Mouse (Mus musculus) lung, embryonic 15.5 days (tissue): ENCODE data around the gene Cilp. TPM values are rescaled to one million over a fixed set of nuclear protein-coding genes. Genes with fewer than 3 reads are reported as not detected.
A peak's percentile ranks its signal among the peaks of the same experiment; 100 is the strongest.

Source experiments
- ATAC-seq: fragments of 200-750 bp; cut with Nextera tagmentation; 2 replicates; pipeline ENCODE4 v1.8.0; 2017; ENCODE audit warnings: moderate number of reproducible peaks, borderline replicate concordance; ENCODE audit not compliant: low FRiP score, low TSS enrichment; ENCODE audit errors: extremely low read depth
- H3K27ac ChIP-seq: fragments of 300-500 bp; sonication (generic); 2 replicates; pipeline ENCODE4 v1.5.1; 2015; ENCODE audit warnings: moderate library complexity, mild to moderate bottlenecking, inconsistent platforms
- H3K27me3 ChIP-seq: fragments of 300-500 bp; sonication (generic); 2 replicates; pipeline ENCODE4 v1.6.1; 2015; ENCODE audit warnings: inconsistent platforms
- H3K36me3 ChIP-seq: fragments of 300-500 bp; sonication (generic); 2 replicates; pipeline ENCODE4 v1.6.1; 2015; ENCODE audit warnings: inconsistent platforms
- H3K4me1 ChIP-seq: fragments of 300-500 bp; sonication (generic); 2 replicates; pipeline ENCODE4 v1.6.1; 2015; ENCODE audit warnings: inconsistent platforms
- H3K4me2 ChIP-seq: fragments of 300-500 bp; sonication (generic); 2 replicates; pipeline ENCODE4 v1.6.1; 2015; ENCODE audit warnings: inconsistent platforms, mild to moderate bottlenecking, moderate library complexity
- H3K4me3 ChIP-seq: fragments of 300-500 bp; sonication (generic); 2 replicates; pipeline ENCODE4 v1.5.1; 2015; ENCODE audit warnings: mild to moderate bottlenecking, inconsistent platforms
- H3K9ac ChIP-seq: fragments of 300-500 bp; sonication (generic); 2 replicates; pipeline ENCODE4 v1.6.1; 2015; ENCODE audit warnings: inconsistent platforms
- H3K9me3 ChIP-seq: fragments of 300-500 bp; sonication (generic); 2 replicates; pipeline ENCODE4 v1.6.1; 2016; ENCODE audit warnings: inconsistent platforms
- WGBS: fragments of 180-500 bp; shearing (Covaris S2); methylation state at CpG from one replicate; pipeline ENCODE4 v1.1.7; 2015; 5-methylcytosine and 5-hydroxymethylcytosine counted together
- polyA plus RNA-seq: library from polyadenylated mRNA; unstranded; fragments of >200 nt; fragmentation: Nextera tagmentation; extraction: Ambion mirVana; gene quantifications from 2 replicates; pipeline ENCODE4 v1.2.1, GENCODE M21; 2015

The Cilp gene
- polyA plus RNA-seq, 1 experiment from 2014 or later, result 0.09 TPM

DNA sequence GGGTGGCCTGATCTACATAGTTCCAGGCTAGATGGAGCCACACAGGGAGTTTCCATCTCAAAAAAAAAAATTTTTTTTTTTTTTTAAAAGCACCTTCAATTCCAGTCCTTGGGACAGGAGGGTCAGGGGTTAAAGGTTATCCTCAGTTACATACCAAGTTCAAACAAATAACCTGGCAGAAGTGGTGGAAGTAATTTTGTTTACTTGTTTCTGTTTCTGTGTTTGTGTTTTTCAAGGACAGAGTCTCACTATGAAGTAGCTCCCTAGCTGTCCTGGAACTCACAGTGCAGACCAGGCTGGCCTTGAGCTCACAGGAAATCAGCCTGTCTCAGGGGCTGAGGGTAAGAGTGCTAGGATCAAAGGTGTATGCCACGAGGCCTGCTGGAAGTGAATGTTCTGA lies 29.4 kb upstream of the Cilp start:
- H3K27ac ChIP-seq, result no peak overlapping the region
- no peaks in the 10 kb centered on the region for H3K36me3 ChIP-seq
- WGBS, result 19% methylated on average over 1 of the region's 1 CpGs

DNA sequence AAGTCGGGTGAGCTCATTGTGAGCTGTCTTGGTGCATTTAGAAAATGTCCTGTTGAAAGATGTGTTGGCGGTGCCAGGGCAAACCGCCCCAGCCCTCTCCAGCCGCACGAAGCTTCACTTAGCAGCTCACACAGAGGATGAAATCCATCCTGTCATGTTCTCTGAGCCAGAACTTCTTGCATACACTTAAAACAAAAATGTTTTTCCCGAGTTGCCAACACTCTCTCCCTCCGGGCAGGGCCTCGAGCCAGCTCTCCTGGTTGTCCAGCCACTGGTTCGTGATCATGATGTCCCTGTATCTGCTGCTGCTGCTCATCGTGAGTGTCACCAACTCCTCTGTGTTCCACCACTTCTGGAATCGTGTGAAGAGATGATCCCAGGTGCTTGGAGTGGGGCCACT lies 27.4 kb upstream of the Cilp start:
- H3K27me3 ChIP-seq, result no peaks in the 10 kb centered on the region
- peak overlapping the region; percentile 64 for H3K27ac ChIP-seq
- WGBS, result 47% methylated on average over 11 of the region's 11 CpGs
- peak overlapping the region; percentile 27; the same call in 1 of the 2 replicates for H3K4me2 ChIP-seq
- no peak; the same call in 1 of the 2 replicates for ATAC-seq
- no peaks in the 10 kb centered on the region for H3K36me3 ChIP-seq
- peaks cover 15% of the 10 kb centered on the region for H3K4me1 ChIP-seq
- no peak overlapping the region for H3K9ac ChIP-seq
- H3K9me3 ChIP-seq, result no peaks in the 10 kb centered on the region
- no peak overlapping the region for H3K4me3 ChIP-seq

More for the DNA sequence above, 29.4 kb upstream of the Cilp start:
- no peak for ATAC-seq
- H3K9ac ChIP-seq, result no peak overlapping the region
- peaks cover 15% of the 10 kb centered on the region for H3K4me1 ChIP-seq
- no peaks in the 10 kb centered on the region for H3K9me3 ChIP-seq
- no peak overlapping the region for H3K4me2 ChIP-seq
- H3K27me3 ChIP-seq, result no peaks in the 10 kb centered on the region
- H3K4me3 ChIP-seq, result no peak overlapping the region

DNA sequence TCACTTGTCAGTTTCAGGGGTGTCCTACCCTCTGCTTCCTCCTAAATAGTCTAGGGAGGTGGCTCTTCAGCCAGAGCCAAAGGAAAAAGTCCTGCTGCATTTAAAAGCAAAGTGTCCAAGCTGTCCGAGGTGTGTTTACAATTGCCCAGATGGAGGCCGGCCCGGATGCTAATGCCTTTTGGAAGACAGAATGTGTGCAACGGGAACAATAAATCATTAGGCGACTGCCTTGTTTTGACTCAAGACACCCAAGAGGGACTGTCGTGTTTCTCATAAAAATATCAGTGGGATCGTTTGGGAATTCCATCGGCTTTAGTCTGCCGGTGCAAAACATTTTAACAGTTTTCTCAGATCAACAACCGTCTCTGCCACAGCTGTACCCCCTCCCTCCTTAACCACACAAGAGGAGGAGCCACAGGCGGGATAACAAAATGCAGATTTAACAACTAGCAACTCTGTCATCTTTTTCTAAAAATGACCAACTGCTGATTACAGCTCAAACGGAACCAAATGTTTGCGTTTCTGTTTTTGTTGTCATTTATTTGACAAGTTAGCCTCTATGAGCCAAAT lies 26.7 kb upstream of the Cilp start:
- Histone ChIP-seq H3K9me3 (no peaks in the 10 kb centered on the region), H3K9ac (no peak overlapping the region), H3K4me2 (peak overlapping the region; percentile 27; the same call in 1 of the 2 replicates), H3K27ac (peak overlapping the region; percentile 64), H3K36me3 (no peaks in the 10 kb centered on the region), H3K4me3 (no peak overlapping the region), H3K27me3 (no peaks in the 10 kb centered on the region), H3K4me1 (peaks cover 20% of the 10 kb centered on the region)
- WGBS, result 33% methylated on average over 13 of the region's 13 CpGs
- peak; percentile 72; the same call in 1 of the 2 replicates for ATAC-seq

DNA sequence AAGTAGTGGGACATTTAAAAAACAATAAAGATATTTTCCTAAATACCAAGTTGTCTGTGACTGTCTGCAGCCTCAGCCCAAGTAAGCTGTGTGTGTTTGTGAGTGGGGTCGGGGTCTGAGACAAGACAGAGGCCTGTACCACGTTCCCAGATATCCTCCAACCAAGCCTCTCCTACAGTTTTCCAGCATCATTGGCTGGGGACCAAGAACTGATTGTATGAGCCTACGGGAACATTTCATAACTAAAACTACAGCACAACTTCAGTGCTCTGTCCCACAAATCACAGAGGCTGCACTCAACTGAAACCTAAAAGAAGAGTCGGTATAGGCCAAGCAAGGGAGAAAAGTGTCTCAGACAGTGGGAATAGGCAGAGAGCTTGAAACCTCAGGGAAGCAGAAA lies 25.8 kb upstream of the Cilp start:
- ATAC-seq, result no peak
- Histone ChIP-seq H3K4me1 (peaks cover 26% of the 10 kb centered on the region), H3K27ac (no peak overlapping the region), H3K9ac (no peak overlapping the region), H3K27me3 (no peaks in the 10 kb centered on the region), H3K36me3 (no peaks in the 10 kb centered on the region), H3K4me3 (no peak overlapping the region), H3K9me3 (no peaks in the 10 kb centered on the region), H3K4me2 (no peak overlapping the region)
- 63% methylated on average over 4 of the region's 4 CpGs for WGBS

DNA sequence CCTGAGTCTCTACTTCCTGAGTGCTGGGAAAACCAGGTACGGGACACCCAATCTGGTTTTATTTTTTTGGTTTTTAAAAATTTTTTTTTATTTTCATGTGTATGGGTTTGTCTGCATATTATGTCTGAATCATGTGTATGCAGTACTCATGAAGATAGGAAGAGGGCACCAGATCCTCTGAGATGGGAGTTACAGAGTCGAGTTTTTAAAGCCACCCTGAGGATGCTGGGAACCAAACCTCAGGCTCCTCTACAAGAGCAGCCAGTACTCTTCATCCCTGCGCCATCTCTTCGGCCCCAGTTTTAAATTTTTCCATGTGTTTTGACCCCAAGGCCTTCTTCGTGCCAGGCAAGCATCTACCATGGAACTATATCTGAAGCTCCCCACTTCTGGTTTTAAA lies 25.2 kb upstream of the Cilp start:
- H3K9ac ChIP-seq, result no peak overlapping the region
- H3K4me3 ChIP-seq, result no peak overlapping the region
- H3K27me3 ChIP-seq, result no peaks in the 10 kb centered on the region
- H3K9me3 ChIP-seq, result no peaks in the 10 kb centered on the region
- H3K27ac ChIP-seq, result no peak overlapping the region
- WGBS, result 92% methylated on average over 5 of the region's 5 CpGs
- H3K36me3 ChIP-seq, result no peaks in the 10 kb centered on the region
- H3K4me1 ChIP-seq, result peaks cover 26% of the 10 kb centered on the region
- H3K4me2 ChIP-seq, result no peak overlapping the region
- ATAC-seq, result no peak

DNA sequence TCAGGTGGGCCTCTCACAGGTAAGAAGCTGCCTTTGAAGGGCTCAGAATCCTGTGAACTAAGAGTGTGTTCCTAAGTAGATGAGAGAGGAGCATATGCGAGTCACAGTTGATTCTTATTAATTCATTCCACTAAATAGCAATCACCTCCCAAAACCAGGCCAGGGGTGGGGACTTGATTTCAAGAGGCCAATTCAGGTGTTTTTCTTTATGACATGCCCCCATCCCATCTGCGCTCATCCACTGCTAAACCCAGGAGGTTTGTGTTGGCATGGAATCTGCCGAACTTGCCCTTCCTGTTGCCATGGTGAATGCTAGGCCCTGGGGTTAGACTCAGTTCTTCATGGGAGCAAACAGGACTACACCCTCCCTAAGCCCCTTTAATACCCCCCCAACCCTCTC lies 24.4 kb upstream of the Cilp start:
- H3K4me1 ChIP-seq, result peaks cover 26% of the 10 kb centered on the region
- 81% methylated on average over 3 of the region's 3 CpGs for WGBS
- H3K27ac ChIP-seq, result no peak overlapping the region
- no peaks in the 10 kb centered on the region for H3K9me3 ChIP-seq
- H3K36me3 ChIP-seq, result no peaks in the 10 kb centered on the region
- H3K4me3 ChIP-seq, result no peak overlapping the region
- H3K27me3 ChIP-seq, result no peaks in the 10 kb centered on the region
- no peak overlapping the region for H3K4me2 ChIP-seq
- no peak for ATAC-seq
- no peak overlapping the region for H3K9ac ChIP-seq

DNA sequence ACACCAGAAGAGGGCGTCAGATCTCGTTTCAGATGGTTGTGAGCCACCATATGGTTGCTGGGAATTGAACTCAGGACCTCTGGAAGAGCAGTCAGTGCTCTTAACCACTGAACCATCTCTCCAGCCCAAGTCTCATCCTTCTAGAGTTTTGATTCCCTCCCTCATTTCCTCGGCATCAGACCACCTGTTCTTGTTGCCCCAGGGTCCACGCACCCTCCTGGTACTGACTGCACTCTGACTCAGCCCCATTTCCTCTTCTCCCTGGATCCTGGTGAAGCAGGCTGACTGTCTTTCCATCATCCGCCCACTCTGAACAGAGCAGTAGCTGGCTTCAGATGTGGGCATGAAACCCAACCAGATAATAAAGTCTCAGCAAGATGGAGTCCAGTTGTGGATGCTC lies 23.0 kb upstream of the Cilp start:
- no peak for ATAC-seq
- H3K27me3 ChIP-seq, result no peaks in the 10 kb centered on the region

DNA sequence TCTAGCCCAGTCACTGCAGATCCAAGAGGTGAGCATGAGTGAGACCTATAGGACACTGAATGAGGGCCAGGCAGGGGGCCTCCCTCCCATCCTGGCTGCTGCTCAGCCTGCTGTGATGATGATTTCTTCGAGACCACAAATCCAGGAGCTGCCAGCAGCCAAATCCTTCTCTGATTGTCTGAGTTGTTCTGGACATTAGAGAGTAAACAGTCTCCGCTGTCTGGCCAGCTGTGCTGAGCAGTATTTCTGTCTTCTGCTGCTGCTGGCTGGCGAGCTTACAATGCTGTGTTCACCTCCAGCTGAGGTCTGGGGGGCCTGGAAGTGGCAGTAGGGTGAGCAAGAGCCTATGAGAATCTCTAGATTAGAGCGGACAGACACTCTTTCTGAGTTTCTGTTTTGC lies 21.7 kb upstream of the Cilp start:
- no peaks in the 10 kb centered on the region for H3K36me3 ChIP-seq
- ATAC-seq, result no peak; the same call in 1 of the 2 replicates
- WGBS, result 30% methylated on average over 4 of the region's 4 CpGs
- no peak overlapping the region for H3K4me3 ChIP-seq
- H3K4me1 ChIP-seq, result peaks cover 22% of the 10 kb centered on the region
- no peaks in the 10 kb centered on the region for H3K27me3 ChIP-seq
- H3K27ac ChIP-seq, result peak overlapping the region; percentile 71
- no peak overlapping the region for H3K9ac ChIP-seq
- H3K4me2 ChIP-seq, result no peak overlapping the region
- H3K9me3 ChIP-seq, result no peaks in the 10 kb centered on the region

More for the DNA sequence above, 23.0 kb upstream of the Cilp start:
- Histone ChIP-seq H3K4me3 (no peak overlapping the region), H3K9me3 (no peaks in the 10 kb centered on the region), H3K4me2 (no peak overlapping the region), H3K27ac (no peak overlapping the region), H3K36me3 (no peaks in the 10 kb centered on the region), H3K9ac (no peak overlapping the region), H3K4me1 (peaks cover 26% of the 10 kb centered on the region)
- WGBS, result 57% methylated on average over 5 of the region's 5 CpGs

DNA sequence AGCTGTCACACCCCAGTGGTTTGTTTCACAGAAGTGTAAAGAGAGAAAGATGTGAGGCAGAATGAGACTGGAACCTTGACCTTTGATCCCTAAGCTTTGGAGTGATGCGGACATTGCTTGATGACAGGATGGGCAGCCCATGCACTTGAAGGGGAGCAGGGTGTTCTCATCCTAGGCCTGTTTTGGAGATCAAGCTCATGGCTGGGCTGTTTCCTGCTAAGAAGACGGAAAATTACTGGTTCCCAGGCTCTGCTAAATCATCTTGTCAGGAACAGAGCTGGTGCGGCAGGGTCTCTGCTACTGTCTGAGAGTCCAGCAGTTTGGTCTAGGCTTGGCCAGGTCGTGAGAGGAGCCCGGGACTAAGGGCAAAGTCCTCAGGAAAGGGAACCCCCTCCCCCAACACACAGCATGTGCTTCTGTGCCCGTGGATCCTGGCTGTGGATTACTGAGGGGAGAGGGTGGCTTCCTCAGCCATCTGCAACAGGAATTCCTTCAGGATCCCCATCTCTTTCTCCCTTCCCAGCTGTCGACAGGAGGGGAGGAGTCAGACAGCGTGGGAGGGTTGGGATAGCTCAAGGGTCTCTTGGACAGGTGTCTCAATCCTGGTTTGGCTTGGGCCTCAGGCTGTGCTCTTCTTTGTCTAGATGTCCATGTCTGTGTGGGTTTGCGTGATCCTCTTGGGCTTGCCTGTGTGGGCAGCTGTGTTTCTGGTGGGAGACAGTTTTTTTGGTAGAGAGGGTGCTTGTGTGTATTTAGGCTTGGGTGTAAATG lies 20.8 kb upstream of the Cilp start:
- no peaks in the 10 kb centered on the region for H3K27me3 ChIP-seq
- 40% methylated on average over 9 of the region's 9 CpGs for WGBS
- H3K27ac ChIP-seq, result no peak overlapping the region
- no peak overlapping the region for H3K4me3 ChIP-seq
- ATAC-seq, result no peak
- H3K4me2 ChIP-seq, result no peak overlapping the region
- no peaks in the 10 kb centered on the region for H3K36me3 ChIP-seq
- peaks cover 15% of the 10 kb centered on the region for H3K4me1 ChIP-seq
- no peak overlapping the region for H3K9ac ChIP-seq
- no peaks in the 10 kb centered on the region for H3K9me3 ChIP-seq

DNA sequence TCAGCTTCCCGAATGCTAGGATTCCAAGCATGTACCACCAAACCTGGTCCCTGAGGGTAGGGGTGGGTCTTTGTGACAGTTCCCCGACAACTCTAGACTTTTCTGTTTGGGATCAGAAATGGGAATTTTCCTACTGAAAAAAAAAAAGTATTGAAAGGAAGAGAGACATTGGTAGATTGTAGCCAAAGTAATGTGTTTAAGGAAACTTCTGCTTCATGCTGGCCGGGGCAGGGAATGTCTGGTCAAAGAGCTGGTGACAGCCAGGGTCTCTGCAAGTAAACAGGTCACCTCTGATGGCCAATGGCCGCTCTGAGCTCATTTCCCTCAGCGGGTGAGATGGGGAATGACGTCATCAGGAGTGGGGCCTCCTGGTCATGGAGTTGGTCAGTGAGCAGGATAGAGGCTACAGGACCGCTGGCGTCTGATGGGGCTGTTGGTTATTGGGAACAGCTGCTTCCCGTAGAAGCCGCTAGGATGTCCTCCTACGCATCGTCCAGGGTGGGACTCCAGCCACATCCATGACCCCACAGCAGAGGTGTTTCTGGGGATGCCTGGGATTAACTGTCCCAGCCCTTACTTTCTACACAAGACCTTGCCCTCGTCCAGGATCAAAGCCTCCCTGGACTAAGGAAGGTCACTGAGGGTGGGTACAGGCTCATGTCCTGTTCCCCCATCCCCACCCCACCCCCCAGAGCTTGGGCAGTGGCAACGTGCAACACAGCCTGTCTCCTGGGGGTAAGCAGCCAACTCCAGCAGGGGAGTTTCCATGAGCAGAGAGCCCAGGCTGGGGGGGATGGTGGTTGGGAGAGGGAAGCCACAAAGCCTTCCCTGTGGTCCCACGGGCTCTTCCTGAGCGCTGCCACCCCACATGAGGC lies 17.2 kb upstream of the Cilp start:
- Histone ChIP-seq H3K4me2 (no peak overlapping the region), H3K27ac (no peak overlapping the region), H3K27me3 (no peaks in the 10 kb centered on the region), H3K4me1 (peaks cover 15% of the 10 kb centered on the region), H3K36me3 (no peaks in the 10 kb centered on the region), H3K4me3 (no peak overlapping the region), H3K9me3 (no peaks in the 10 kb centered on the region), H3K9ac (no peak overlapping the region)
- WGBS, result 51% methylated on average over 16 of the region's 16 CpGs
- ATAC-seq, result no peak

DNA sequence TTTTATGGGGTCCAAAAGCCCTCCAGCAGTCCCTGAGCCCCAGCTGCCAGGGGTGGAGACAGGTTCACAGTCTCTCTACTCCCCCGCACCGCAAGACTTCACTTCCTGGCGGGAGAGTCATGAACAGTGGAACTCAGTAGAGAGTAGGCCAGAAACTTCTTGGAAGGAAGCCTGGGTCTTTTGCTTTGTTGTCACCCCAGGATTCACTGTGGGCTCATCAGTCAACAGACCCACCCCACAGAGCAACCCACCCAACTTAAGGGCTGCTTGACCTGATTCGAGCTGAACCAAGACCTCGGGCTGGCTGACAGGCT lies 16.6 kb upstream of the Cilp start:
- no peaks in the 10 kb centered on the region for H3K27me3 ChIP-seq
- H3K36me3 ChIP-seq, result no peaks in the 10 kb centered on the region
- H3K9me3 ChIP-seq, result no peaks in the 10 kb centered on the region
- no peak overlapping the region for H3K4me2 ChIP-seq
- H3K4me1 ChIP-seq, result peaks cover 10% of the 10 kb centered on the region
- H3K27ac ChIP-seq, result no peak overlapping the region
- H3K9ac ChIP-seq, result no peak overlapping the region
- no peak overlapping the region for H3K4me3 ChIP-seq
- WGBS, result 67% methylated on average over 5 of the region's 5 CpGs
- ATAC-seq, result no peak; the same call in 1 of the 2 replicates

DNA sequence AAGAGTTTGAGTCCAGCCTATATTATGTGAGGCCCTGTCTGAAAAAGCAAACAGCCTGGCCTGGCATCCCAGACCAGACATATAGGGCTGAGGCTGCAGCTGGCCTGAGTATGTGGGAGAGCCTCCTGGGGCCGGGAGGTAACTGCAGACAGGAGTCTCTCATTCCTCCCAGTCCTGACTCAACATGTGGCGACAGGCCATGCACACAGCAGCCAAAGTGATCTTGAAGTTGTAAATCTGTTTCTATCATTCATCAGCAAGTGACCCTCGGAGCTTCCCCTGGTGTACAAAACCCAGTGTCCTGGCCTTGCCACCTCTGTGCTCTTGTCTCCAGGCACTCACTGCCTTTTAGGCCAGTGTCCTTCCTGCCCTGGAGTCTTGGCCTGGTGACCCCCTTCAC lies 13.0 kb upstream of the Cilp start:
- Histone ChIP-seq H3K27me3 (no peaks in the 10 kb centered on the region), H3K36me3 (no peaks in the 10 kb centered on the region), H3K9me3 (no peaks in the 10 kb centered on the region), H3K9ac (no peak overlapping the region), H3K4me2 (no peak overlapping the region), H3K4me3 (no peak overlapping the region), H3K27ac (no peak overlapping the region), H3K4me1 (0 out of 2 replicates have a peak, but pooled peaks cover 4% of the 10 kb centered on the region)
- ATAC-seq, result no peak
- WGBS, result 64% methylated on average over 3 of the region's 3 CpGs
